Mouse (Mus musculus) forebrain, embryonic 14.5 days (tissue): ENCODE data around the gene Zmynd8. TPM values are rescaled to one million over a fixed set of nuclear protein-coding genes. Genes with fewer than 3 reads are reported as not detected.
A peak's percentile ranks its signal among the peaks of the same experiment; 100 is the strongest.

Experiments used
- ATAC-seq: fragments of 200-750 bp; cut with Nextera tagmentation; 2 replicates; pipeline ENCODE4 v1.8.0; 2017; ENCODE audit warnings: mild to moderate bottlenecking, moderate library complexity
- DNase-seq: peaks from one replicate; pipeline ENCODE4 v3.0.0-alpha.2; 2015; ENCODE audit warnings: low spot score
- H3K27ac ChIP-seq: fragments of 300-500 bp; sonication (generic); 2 replicates; pipeline ENCODE4 v1.5.1; 2014; ENCODE audit warnings: low read depth, mild to moderate bottlenecking, control low read depth, low read length, moderate library complexity
- H3K27me3 ChIP-seq: fragments of 300-500 bp; sonication (generic); replicated peaks from 2 replicates; pipeline ENCODE4 v1.6.1; 2014; ENCODE audit warnings: low read length, control low read depth, mixed read lengths; ENCODE audit not compliant: control insufficient read depth, insufficient read depth
- H3K36me3 ChIP-seq: fragments of 300-500 bp; sonication (generic); 2 replicates; pipeline ENCODE4 v1.6.1; 2014; ENCODE audit warnings: low read length, control low read depth; ENCODE audit not compliant: control insufficient read depth, insufficient read depth
- H3K4me1 ChIP-seq: fragments of 300-500 bp; sonication (generic); 2 replicates; pipeline ENCODE4 v1.6.1; 2014; ENCODE audit warnings: antibody characterized with exemption, low read length, control low read depth; ENCODE audit not compliant: control insufficient read depth, insufficient read depth
- H3K4me2 ChIP-seq: fragments of 300-500 bp; sonication (generic); 2 replicates; pipeline ENCODE4 v1.6.1; 2014; ENCODE audit warnings: mild to moderate bottlenecking, control low read depth, low read length
- H3K4me3 ChIP-seq: fragments of 300-500 bp; sonication (generic); 2 replicates; pipeline ENCODE4 v1.5.1; 2014; ENCODE audit warnings: low read depth, low read length, control low read depth
- H3K9ac ChIP-seq: fragments of 300-500 bp; sonication (generic); 2 replicates; pipeline ENCODE4 v1.6.1; 2014; ENCODE audit warnings: mild to moderate bottlenecking, low read length, control low read depth, moderate library complexity
- H3K9me3 ChIP-seq: fragments of 300-500 bp; sonication (generic); replicated peaks from 2 replicates; pipeline ENCODE4 v1.6.1; 2016; ENCODE audit warnings: low read length, control low read depth, mixed read lengths; ENCODE audit not compliant: control insufficient read depth
- WGBS: fragments of 180-500 bp; shearing (Covaris S2); extraction: QIAGEN DNeasy Blood & Tissue Kit; methylation state at CpG from one replicate; pipeline ENCODE4 v1.1.7; 2014; 5-methylcytosine and 5-hydroxymethylcytosine counted together
- polyA plus RNA-seq: library from polyadenylated mRNA; unstranded; fragments of >200 nt; fragmentation: Nextera tagmentation; extraction: Ambion mirVana; gene quantifications from 2 replicates; pipeline ENCODE4 v1.2.1, GENCODE M21; 2014

Gene Zmynd8
- polyA plus RNA-seq, 1 experiment from 2014 or later = 43.3 TPM

GRCm38 (mm10) chr2:165860962-165861682 lies 37.7 kb downstream of the Zmynd8 start:
- Histone ChIP-seq H3K27me3 (no peaks in the 10 kb centered on the region), H3K36me3 (0 out of 2 replicates have a peak, but pooled peaks cover 3% of the 10 kb centered on the region), H3K4me2 (no peak overlapping the region), H3K9ac (no peak overlapping the region), H3K4me3 (no peak overlapping the region), H3K9me3 (no peaks in the 10 kb centered on the region), H3K4me1 (peaks cover 32% of the 10 kb centered on the region), H3K27ac (no peak overlapping the region)
- DNase-seq (no peak), ATAC-seq (no peak)
- 91% methylated on average over 20 of the region's 20 CpGs for WGBS

GRCm38 (mm10) chr2:165860447-165860846 lies 38.4 kb downstream of the Zmynd8 start:
- Histone ChIP-seq H3K27me3 (no peaks in the 10 kb centered on the region), H3K4me2 (no peak overlapping the region), H3K4me3 (no peak overlapping the region), H3K4me1 (peaks cover 37% of the 10 kb centered on the region), H3K27ac (no peak overlapping the region), H3K9me3 (no peaks in the 10 kb centered on the region), H3K9ac (no peak overlapping the region), H3K36me3 (0 out of 2 replicates have a peak, but pooled peaks cover 3% of the 10 kb centered on the region)
- 95% methylated on average over 6 of the region's 6 CpGs for WGBS
- ATAC-seq (no peak), DNase-seq (no peak)

- Histone ChIP-seq H3K36me3 (0 out of 2 replicates have a peak, but pooled peaks cover 3% of the 10 kb centered on the region), H3K4me2 (peak overlapping the region; percentile 43), H3K9ac (peak overlapping the region; percentile 57), H3K4me1 (peaks cover 49% of the 10 kb centered on the region), H3K9me3 (no peaks in the 10 kb centered on the region), H3K4me3 (peak overlapping the region; percentile 4; the same call in 1 of the 2 replicates), H3K27ac (peak overlapping the region; percentile 89), H3K27me3 (no peaks in the 10 kb centered on the region)
- WGBS = 4% methylated on average over 12 of the region's 12 CpGs
- ATAC-seq (peak; percentile 18; the same call in 1 of the 2 replicates), DNase-seq (peak; percentile 66)
Observed at GRCm38 (mm10) chr2:165858453-165859384, 40.1 kb downstream of the Zmynd8 start.

- Histone ChIP-seq H3K4me1 (peaks cover 49% of the 10 kb centered on the region), H3K36me3 (0 out of 2 replicates have a peak, but pooled peaks cover 3% of the 10 kb centered on the region), H3K9me3 (no peaks in the 10 kb centered on the region), H3K9ac (peak overlapping the region; percentile 57), H3K4me3 (peak overlapping the region; percentile 4; the same call in 1 of the 2 replicates), H3K4me2 (peak overlapping the region; percentile 43), H3K27me3 (no peaks in the 10 kb centered on the region), H3K27ac (peak overlapping the region; percentile 89)
- ATAC-seq (peak; percentile 25), DNase-seq (peak; percentile 62)
- WGBS = 2% methylated on average over 22 of the region's 22 CpGs
Observed at GRCm38 (mm10) chr2:165857841-165858426, 40.9 kb downstream of the Zmynd8 start.

GRCm38 (mm10) chr2:165857395-165857831 lies 41.4 kb downstream of the Zmynd8 start:
- ATAC-seq (peak; percentile 50), DNase-seq (peak; percentile 71)
- H3K4me1 ChIP-seq = peaks cover 49% of the 10 kb centered on the region
- WGBS = 0% methylated on average over 4 of the region's 4 CpGs
- H3K27ac ChIP-seq = peak overlapping the region; percentile 89
- H3K9ac ChIP-seq = peak overlapping the region; percentile 57
- H3K9me3 ChIP-seq = no peaks in the 10 kb centered on the region
- H3K4me3 ChIP-seq = no peak overlapping the region
- H3K36me3 ChIP-seq = 0 out of 2 replicates have a peak, but pooled peaks cover 3% of the 10 kb centered on the region
- peak overlapping the region; percentile 43 for H3K4me2 ChIP-seq
- H3K27me3 ChIP-seq = no peaks in the 10 kb centered on the region

GRCm38 (mm10) chr2:165856611-165857200 lies 42.1 kb downstream of the Zmynd8 start:
- ATAC-seq (no peak), DNase-seq (no peak)
- Histone ChIP-seq H3K9me3 (no peaks in the 10 kb centered on the region), H3K27ac (peak overlapping the region; percentile 89; the same call in 1 of the 2 replicates), H3K36me3 (0 out of 2 replicates have a peak, but pooled peaks cover 2% of the 10 kb centered on the region), H3K4me1 (peaks cover 52% of the 10 kb centered on the region), H3K4me2 (no peak overlapping the region), H3K27me3 (no peaks in the 10 kb centered on the region), H3K4me3 (no peak overlapping the region), H3K9ac (no peak overlapping the region)
- 78% methylated on average over 7 of the region's 7 CpGs for WGBS

GRCm38 (mm10) chr2:165855641-165856301 lies 43.0 kb downstream of the Zmynd8 start:
- peak; percentile 26; the same call in 1 of the 2 replicates for ATAC-seq
- Histone ChIP-seq H3K4me1 (peaks cover 52% of the 10 kb centered on the region), H3K9me3 (no peaks in the 10 kb centered on the region), H3K36me3 (peaks cover 8% of the 10 kb centered on the region; the same call in 1 of the 2 replicates), H3K4me3 (no peak overlapping the region), H3K27ac (0 out of 2 replicates have a peak overlapping the region, but pooled peaks have one; percentile 39), H3K4me2 (no peak overlapping the region), H3K27me3 (no peaks in the 10 kb centered on the region), H3K9ac (no peak overlapping the region)
- WGBS = 64% methylated on average over 6 of the region's 6 CpGs
- DNase-seq = peak; percentile 74
